Mouse (Mus musculus): Measurements from ENCODE around the gene Olfr448. TPM values are rescaled to one million over a fixed set of nuclear protein-coding genes. Genes with fewer than 3 reads are reported as not detected.

The Olfr448 gene
- polyA plus RNA-seq (2015; fragmentation: Nextera tagmentation; extraction: Ambion mirVana) = not detected in 2 replicates

DNA sequence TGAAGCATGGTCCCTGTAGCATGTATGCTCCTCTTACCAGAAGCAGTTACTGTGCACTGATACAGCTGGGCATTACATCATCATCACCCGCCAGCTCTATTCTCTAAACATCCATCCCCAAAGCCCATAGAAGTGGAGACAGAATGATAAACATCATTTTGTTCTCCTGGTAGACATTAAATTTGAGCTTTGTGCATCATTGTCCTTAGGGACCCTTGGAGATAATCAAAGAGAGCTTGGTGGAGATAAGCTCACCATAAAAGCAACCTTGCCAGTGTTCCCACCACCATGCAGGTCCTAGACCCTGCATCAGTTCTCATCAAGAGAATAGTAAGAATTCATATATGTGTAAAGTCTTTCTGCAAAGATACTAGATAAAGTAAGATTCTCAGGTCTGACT, at the start of gene Olfr448:
Olfr448 (plus strand) TSS at position 301 of the 400 bp plus-strand sequence.
- H3K4me2 ChIP-seq = no peak within 1 kb of the TSS
- H3K27me3 ChIP-seq (replicated peaks) = no peaks in the 10 kb centered on the region
- whole genome bisulfite sequencing = 78% methylated on average over 1 of the region's 1 CpGs
- ATAC-seq (ENCODE audit: extremely low read depth, insufficient number of reproducible peaks, low FRiP score, low TSS enrichment) = no peak
- no peaks in the 10 kb centered on the region for H3K9me3 ChIP-seq
- no peaks in the 10 kb centered on the region for H3K36me3 ChIP-seq
- no peaks in the 10 kb centered on the region for H3K4me1 ChIP-seq
- H3K4me3 ChIP-seq = no peak within 1 kb of the TSS
- no peak within 1 kb of the TSS for H3K9ac ChIP-seq
- H3K27ac ChIP-seq (replicated peaks) = no peak within 1 kb of the TSS

DNA sequence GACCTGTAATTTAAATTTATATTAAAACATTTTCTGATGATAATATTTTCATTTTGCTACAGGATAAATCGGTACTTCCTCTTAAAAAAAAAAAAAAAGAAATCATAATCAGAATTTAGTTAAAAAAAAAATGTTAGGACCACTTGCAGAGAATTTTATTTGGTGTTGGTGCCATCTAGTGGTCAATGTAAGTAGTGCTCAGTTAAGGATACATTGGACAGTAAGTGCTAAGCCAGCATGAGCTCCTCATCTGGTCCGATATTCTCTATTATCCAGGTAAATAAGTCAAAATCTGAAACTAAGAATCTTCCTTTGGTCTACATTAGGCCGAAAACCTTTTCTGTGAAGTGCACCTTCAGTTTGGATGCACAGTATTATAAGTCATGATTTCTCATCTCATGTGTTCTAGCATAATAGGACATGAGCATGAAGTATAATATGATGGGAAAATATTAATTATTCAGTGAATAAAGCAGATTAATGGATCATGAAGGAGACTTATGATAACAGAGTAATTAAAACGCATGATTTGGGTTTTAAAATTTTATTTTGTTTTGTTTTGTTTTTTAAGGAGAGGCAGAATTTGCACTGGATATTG, 29.9 kb upstream of the Olfr448 start:
- no peak overlapping the region for H3K4me2 ChIP-seq
- no peaks in the 10 kb centered on the region for H3K4me1 ChIP-seq
- no peak overlapping the region for H3K27ac ChIP-seq (replicated peaks)
- WGBS = 7% methylated on average over 4 of the region's 4 CpGs
- no peak overlapping the region for H3K4me3 ChIP-seq
- no peak overlapping the region for H3K9ac ChIP-seq
- no peak for ATAC-seq (ENCODE audit: extremely low read depth, insufficient number of reproducible peaks, low FRiP score, low TSS enrichment)
- H3K27me3 ChIP-seq (replicated peaks) = no peaks in the 10 kb centered on the region
- H3K36me3 ChIP-seq = no peaks in the 10 kb centered on the region
- H3K9me3 ChIP-seq = no peaks in the 10 kb centered on the region

DNA sequence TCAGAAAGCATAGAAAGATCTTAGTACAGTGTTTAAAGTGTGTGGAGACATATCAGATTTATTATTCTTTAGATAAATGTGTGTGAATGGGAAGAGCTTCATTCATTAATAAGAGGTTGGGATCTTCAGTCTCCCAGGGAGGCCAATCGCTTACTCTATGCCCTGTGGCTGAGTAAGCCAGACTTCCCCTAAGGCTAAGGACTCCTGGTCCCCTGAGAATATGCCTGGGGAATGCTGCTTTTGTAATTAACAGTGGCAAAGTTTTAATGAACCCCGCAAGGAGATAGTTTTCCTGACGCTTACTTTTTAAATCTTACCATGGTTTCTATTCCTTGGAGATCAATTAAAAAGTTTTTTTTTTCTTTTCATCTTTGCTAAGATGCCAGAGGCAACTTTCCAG, 20.5 kb upstream of the Olfr448 start:
- Histone ChIP-seq H3K4me1 (no peaks in the 10 kb centered on the region), H3K4me3 (no peak overlapping the region), H3K9ac (no peak overlapping the region), H3K27me3 (replicated peaks) (no peaks in the 10 kb centered on the region), H3K9me3 (no peaks in the 10 kb centered on the region), H3K4me2 (no peak overlapping the region), H3K27ac (replicated peaks) (no peak overlapping the region), H3K36me3 (no peaks in the 10 kb centered on the region)
- WGBS = 72% methylated on average over 3 of the region's 3 CpGs
- no peak for ATAC-seq (ENCODE audit: extremely low read depth, insufficient number of reproducible peaks, low FRiP score, low TSS enrichment)

DNA sequence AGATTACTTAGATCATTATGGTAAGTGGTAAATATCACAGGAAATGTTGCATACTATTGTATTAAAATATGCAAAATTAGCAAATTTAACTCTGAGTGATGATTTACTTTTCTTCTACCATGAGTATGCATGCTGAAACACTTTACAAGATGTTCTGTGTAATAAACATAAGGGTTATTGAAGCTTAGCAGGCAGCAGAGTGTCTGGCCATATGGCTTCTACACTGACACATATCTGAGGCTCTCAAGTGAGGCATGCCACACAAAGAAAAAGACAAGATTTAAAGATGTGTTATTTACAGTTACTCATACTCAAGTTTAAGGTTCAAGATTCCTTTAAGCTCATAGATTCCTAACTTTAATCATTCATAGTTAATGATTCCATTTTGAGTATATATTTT, 13.9 kb upstream of the Olfr448 start:
- no peak overlapping the region for H3K9ac ChIP-seq
- 0 out of 2 replicates have a peak, but pooled peaks cover 2% of the 10 kb centered on the region for H3K9me3 ChIP-seq
- H3K36me3 ChIP-seq = no peaks in the 10 kb centered on the region
- H3K27me3 ChIP-seq (replicated peaks) = no peaks in the 10 kb centered on the region
- no peak for ATAC-seq (ENCODE audit: extremely low read depth, insufficient number of reproducible peaks, low FRiP score, low TSS enrichment)
- no peaks in the 10 kb centered on the region for H3K4me1 ChIP-seq
- H3K4me2 ChIP-seq = no peak overlapping the region
- no peak overlapping the region for H3K4me3 ChIP-seq
- H3K27ac ChIP-seq (replicated peaks) = no peak overlapping the region

GRCm38 (mm10) chr6:42900345-42900744, 10.1 kb downstream of the Olfr448 start:
- Histone ChIP-seq H3K4me1 (no peaks in the 10 kb centered on the region), H3K4me2 (no peak overlapping the region), H3K9ac (no peak overlapping the region), H3K4me3 (no peak overlapping the region), H3K27me3 (replicated peaks) (no peaks in the 10 kb centered on the region), H3K9me3 (no peaks in the 10 kb centered on the region), H3K36me3 (no peaks in the 10 kb centered on the region), H3K27ac (replicated peaks) (no peak overlapping the region)
- ATAC-seq (ENCODE audit: extremely low read depth, insufficient number of reproducible peaks, low FRiP score, low TSS enrichment) = no peak
- 0% methylated on average over 1 of the region's 1 CpGs for WGBS

- H3K4me3 ChIP-seq = no peak within 1 kb of the TSS
- H3K27ac ChIP-seq (replicated peaks) = no peak within 1 kb of the TSS
- no peak within 1 kb of the TSS for H3K4me2 ChIP-seq
- H3K27me3 ChIP-seq (replicated peaks) = no peaks in the 10 kb centered on the region
- no peaks in the 10 kb centered on the region for H3K9me3 ChIP-seq
- no peak within 1 kb of the TSS for H3K9ac ChIP-seq
- no peaks in the 10 kb centered on the region for H3K4me1 ChIP-seq
- ATAC-seq (ENCODE audit: extremely low read depth, insufficient number of reproducible peaks, low FRiP score, low TSS enrichment) = no peak
- H3K36me3 ChIP-seq = no peaks in the 10 kb centered on the region
These were observed 18.3 kb downstream of the Olfr448 start, which contains the start of gene Olfr447 for GRCm38 (mm10) chr6:42908578-42908977. Olfr447 (plus strand) TSS chr6:42908878.

GRCm38 (mm10) chr6:42921077-42921476, 30.8 kb downstream of the Olfr448 start, which contains the start of gene Olfr446:
Olfr446 (plus strand) TSS chr6:42921377.
- Histone ChIP-seq H3K4me1 (no peaks in the 10 kb centered on the region), H3K4me3 (no peak within 1 kb of the TSS), H3K27me3 (replicated peaks) (no peaks in the 10 kb centered on the region), H3K4me2 (no peak within 1 kb of the TSS), H3K9me3 (no peaks in the 10 kb centered on the region), H3K9ac (no peak within 1 kb of the TSS), H3K27ac (replicated peaks) (no peak within 1 kb of the TSS), H3K36me3 (no peaks in the 10 kb centered on the region)
- ATAC-seq (ENCODE audit: extremely low read depth, insufficient number of reproducible peaks, low FRiP score, low TSS enrichment) = no peak
- 40% methylated on average over 2 of the region's 2 CpGs for WGBS

Other genes starting within 250 kb of the Olfr448 start
- gene Tcaf2, start 245.2 kb upstream of the Olfr448 start, polyA plus RNA-seq (2015; fragmentation: Nextera tagmentation; extraction: Ambion mirVana) = 2.3 and 2.8 TPM in 2 replicates
- 47.9 and 52.2 TPM in 2 replicates for gene Tcaf1, start 180.4 kb upstream of the Olfr448 start, polyA plus RNA-seq (2015; fragmentation: Nextera tagmentation; extraction: Ambion mirVana)
- gene Olfr453, start 151.1 kb upstream of the Olfr448 start, polyA plus RNA-seq (2015; fragmentation: Nextera tagmentation; extraction: Ambion mirVana) = not detected in 2 replicates
- gene Olfr38, start 134.0 kb upstream of the Olfr448 start, polyA plus RNA-seq (2015; fragmentation: Nextera tagmentation; extraction: Ambion mirVana) = not detected in 2 replicates
- not detected in 2 replicates for gene Olfr452, start 105.3 kb upstream of the Olfr448 start, polyA plus RNA-seq (2015; fragmentation: Nextera tagmentation; extraction: Ambion mirVana)
- gene Olfr450, start 78.5 kb upstream of the Olfr448 start, polyA plus RNA-seq (2015; fragmentation: Nextera tagmentation; extraction: Ambion mirVana) = not detected in 2 replicates
- not detected in 2 replicates for gene Olfr449, start 56.1 kb upstream of the Olfr448 start, polyA plus RNA-seq (2015; fragmentation: Nextera tagmentation; extraction: Ambion mirVana)
- not detected in 2 replicates for gene Olfr447, start 18.4 kb downstream of the Olfr448 start, polyA plus RNA-seq (2015; fragmentation: Nextera tagmentation; extraction: Ambion mirVana)
- not detected in 2 replicates for gene Olfr446, start 30.9 kb downstream of the Olfr448 start, polyA plus RNA-seq (2015; fragmentation: Nextera tagmentation; extraction: Ambion mirVana)
- gene Olfr444, start 58.6 kb downstream of the Olfr448 start, polyA plus RNA-seq (2015; fragmentation: Nextera tagmentation; extraction: Ambion mirVana) = not detected in 2 replicates
- gene Olfr441, start 215.9 kb downstream of the Olfr448 start, polyA plus RNA-seq (2015; fragmentation: Nextera tagmentation; extraction: Ambion mirVana) = not detected in 2 replicates

Measured in heart, embryonic 13.5 days (tissue).